Mouse (Mus musculus) ES-Bruce4 (cell line): ENCODE measurements at regions not wholly inside any gene's neighbourhood (a gene's known extent, or its start where the extent isn't known, plus 50 kb on each side); places are given as distances from the start of the nearest gene placed in this dataset.

Experiments
- CTCF ChIP-seq: IDR thresholded peaks from one replicate; pipeline ENCODE4 v1.8.1; 2011; ENCODE audit warnings: low read depth, low read length
- EP300 ChIP-seq: IDR thresholded peaks from 2 replicates; pipeline ENCODE4 v1.6.1; 2011; ENCODE audit warnings: low read depth, low read length; ENCODE audit not compliant: insufficient read depth
- POLR2A ChIP-seq: IDR thresholded peaks from one replicate; pipeline ENCODE4 v1.8.1; 2011; ENCODE audit warnings: low read length; ENCODE audit not compliant: insufficient read depth

- no peak for TF ChIP-seq EP300
- no peak for TF ChIP-seq CTCF
- no peak for TF ChIP-seq POLR2A
Observed at GRCm38 (mm10) chr1:83496888-83497287, 88.9 kb upstream of the Sphkap start.
